Mouse (Mus musculus): ENCODE measurements around the gene Crygb. TPM values are rescaled to one million over a fixed set of nuclear protein-coding genes. Genes with fewer than 3 reads are reported as not detected.
A peak's percentile ranks its signal among the peaks of the same experiment; 100 is the strongest.

The Crygb gene
- polyA plus RNA-seq (2014; fragmentation: Nextera tagmentation; extraction: Ambion mirVana) = 0.57 and 1.3 TPM in 2 replicates

- Histone ChIP-seq H3K9ac (ENCODE audit: low read length) (no peak within 1 kb of the TSS), H3K9me3 (ENCODE audit: control insufficient read depth, low read length) (0 out of 2 replicates have a peak, but pooled peaks cover 3% of the 10 kb centered on the region), H3K27me3 (ENCODE audit: control insufficient read depth, insufficient read depth, low read length) (no peaks in the 10 kb centered on the region), H3K4me1 (ENCODE audit: control insufficient read depth in 2 of 2, insufficient read depth in 2 of 2, low read length in 2 of 2) (no peaks in the 10 kb centered on the region), H3K36me3 (ENCODE audit: control insufficient read depth, insufficient read depth, low read length) (no peaks in the 10 kb centered on the region), H3K27ac (replicated peaks in 1 of 2; ENCODE audit: control insufficient read depth in 1 of 2, insufficient read depth in 1 of 2, low read depth in 2 of 2, low read length in 2 of 2) (no peak within 1 kb of the TSS), H3K4me3 (ENCODE audit: control insufficient read depth in 1 of 2, insufficient read depth in 1 of 2, low read depth in 1 of 2, low read length in 2 of 2) (no peak within 1 kb of the TSS), H3K4me2 (ENCODE audit: low read length) (0 out of 2 replicates have a peak within 1 kb of the TSS, but pooled peaks have one; percentile 16)
- ATAC-seq (ENCODE audit: insufficient number of reproducible peaks, insufficient read depth, low FRiP score, low read depth) = no peak
- 45% methylated on average over 7 of the region's 7 CpGs for WGBS
These were observed at the start of gene Crygb for GRCm38 (mm10) chr1:65082188-65082587. TSS of gene Crygb (minus strand) at chr1:65082288.

GRCm38 (mm10) chr1:65131671-65132070 lies 49.6 kb upstream of the Crygb start:
- H3K4me3 ChIP-seq (ENCODE audit: control insufficient read depth in 1 of 2, insufficient read depth in 1 of 2, low read depth in 1 of 2, low read length in 2 of 2) = no peak overlapping the region
- 87% methylated on average over 1 of the region's 1 CpGs for WGBS
- H3K27ac ChIP-seq (replicated peaks in 1 of 2; ENCODE audit: control insufficient read depth in 1 of 2, insufficient read depth in 1 of 2, low read depth in 2 of 2, low read length in 2 of 2) = no peak overlapping the region
- no peaks in the 10 kb centered on the region for H3K9me3 ChIP-seq (ENCODE audit: control insufficient read depth, low read length)
- no peaks in the 10 kb centered on the region for H3K27me3 ChIP-seq (ENCODE audit: control insufficient read depth, insufficient read depth, low read length)
- no peaks in the 10 kb centered on the region for H3K4me1 ChIP-seq (ENCODE audit: control insufficient read depth in 2 of 2, insufficient read depth in 2 of 2, low read length in 2 of 2)
- no peak for ATAC-seq (ENCODE audit: insufficient number of reproducible peaks, insufficient read depth, low FRiP score, low read depth)
- H3K4me2 ChIP-seq (ENCODE audit: low read length) = no peak overlapping the region
- no peak overlapping the region for H3K9ac ChIP-seq (ENCODE audit: low read length)
- H3K36me3 ChIP-seq (ENCODE audit: control insufficient read depth, insufficient read depth, low read length) = no peaks in the 10 kb centered on the region

- WGBS = 71% methylated on average over 3 of the region's 3 CpGs
- Histone ChIP-seq H3K27ac (replicated peaks in 1 of 2; ENCODE audit: control insufficient read depth in 1 of 2, insufficient read depth in 1 of 2, low read depth in 2 of 2, low read length in 2 of 2) (no peak overlapping the region), H3K4me3 (ENCODE audit: control insufficient read depth in 1 of 2, insufficient read depth in 1 of 2, low read depth in 1 of 2, low read length in 2 of 2) (no peak overlapping the region), H3K9me3 (ENCODE audit: control insufficient read depth, low read length) (no peaks in the 10 kb centered on the region), H3K36me3 (ENCODE audit: control insufficient read depth, insufficient read depth, low read length) (no peaks in the 10 kb centered on the region), H3K27me3 (ENCODE audit: control insufficient read depth, insufficient read depth, low read length) (no peaks in the 10 kb centered on the region), H3K4me2 (ENCODE audit: low read length) (no peak overlapping the region), H3K9ac (ENCODE audit: low read length) (no peak overlapping the region), H3K4me1 (ENCODE audit: control insufficient read depth in 2 of 2, insufficient read depth in 2 of 2, low read length in 2 of 2) (no peaks in the 10 kb centered on the region)
- no peak for ATAC-seq (ENCODE audit: insufficient number of reproducible peaks, insufficient read depth, low FRiP score, low read depth)
These were observed 48.1 kb upstream of the Crygb start for GRCm38 (mm10) chr1:65130226-65130625.

DNA sequence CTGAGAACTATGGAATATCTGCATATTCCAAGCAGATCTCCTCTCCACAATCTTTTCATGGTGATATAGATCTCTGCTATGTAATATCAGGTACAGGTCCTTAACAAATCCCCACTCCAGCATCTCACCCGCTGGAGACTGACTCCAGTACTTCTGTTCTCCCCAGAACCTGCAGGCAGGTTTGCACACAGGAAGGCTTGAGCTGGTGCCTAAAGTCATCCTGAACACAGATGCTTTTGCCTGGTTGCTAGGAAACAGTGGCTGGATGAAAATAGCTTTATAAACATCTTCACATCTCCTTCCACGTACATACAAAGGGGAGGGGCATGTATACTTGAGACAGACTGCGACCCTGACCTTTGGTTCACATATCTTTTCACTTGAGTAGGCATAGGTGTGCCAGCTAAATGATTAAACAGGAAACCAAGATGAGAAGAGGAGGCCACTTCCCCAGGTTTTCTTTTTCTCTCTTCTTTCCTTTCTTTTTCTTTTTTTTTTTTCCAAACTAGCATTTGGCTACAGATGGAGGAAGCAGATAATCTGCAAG lies 47.6 kb upstream of the Crygb start:
- Histone ChIP-seq H3K27me3 (ENCODE audit: control insufficient read depth, insufficient read depth, low read length) (no peaks in the 10 kb centered on the region), H3K36me3 (ENCODE audit: control insufficient read depth, insufficient read depth, low read length) (no peaks in the 10 kb centered on the region), H3K9me3 (ENCODE audit: control insufficient read depth, low read length) (no peaks in the 10 kb centered on the region), H3K27ac (replicated peaks in 1 of 2; ENCODE audit: control insufficient read depth in 1 of 2, insufficient read depth in 1 of 2, low read depth in 2 of 2, low read length in 2 of 2) (no peak overlapping the region), H3K4me1 (ENCODE audit: control insufficient read depth in 2 of 2, insufficient read depth in 2 of 2, low read length in 2 of 2) (no peaks in the 10 kb centered on the region), H3K4me3 (ENCODE audit: control insufficient read depth in 1 of 2, insufficient read depth in 1 of 2, low read depth in 1 of 2, low read length in 2 of 2) (no peak overlapping the region), H3K9ac (ENCODE audit: low read length) (no peak overlapping the region), H3K4me2 (ENCODE audit: low read length) (no peak overlapping the region)
- 66% methylated on average over 3 of the region's 3 CpGs for WGBS
- no peak for ATAC-seq (ENCODE audit: insufficient number of reproducible peaks, insufficient read depth, low FRiP score, low read depth)

DNA sequence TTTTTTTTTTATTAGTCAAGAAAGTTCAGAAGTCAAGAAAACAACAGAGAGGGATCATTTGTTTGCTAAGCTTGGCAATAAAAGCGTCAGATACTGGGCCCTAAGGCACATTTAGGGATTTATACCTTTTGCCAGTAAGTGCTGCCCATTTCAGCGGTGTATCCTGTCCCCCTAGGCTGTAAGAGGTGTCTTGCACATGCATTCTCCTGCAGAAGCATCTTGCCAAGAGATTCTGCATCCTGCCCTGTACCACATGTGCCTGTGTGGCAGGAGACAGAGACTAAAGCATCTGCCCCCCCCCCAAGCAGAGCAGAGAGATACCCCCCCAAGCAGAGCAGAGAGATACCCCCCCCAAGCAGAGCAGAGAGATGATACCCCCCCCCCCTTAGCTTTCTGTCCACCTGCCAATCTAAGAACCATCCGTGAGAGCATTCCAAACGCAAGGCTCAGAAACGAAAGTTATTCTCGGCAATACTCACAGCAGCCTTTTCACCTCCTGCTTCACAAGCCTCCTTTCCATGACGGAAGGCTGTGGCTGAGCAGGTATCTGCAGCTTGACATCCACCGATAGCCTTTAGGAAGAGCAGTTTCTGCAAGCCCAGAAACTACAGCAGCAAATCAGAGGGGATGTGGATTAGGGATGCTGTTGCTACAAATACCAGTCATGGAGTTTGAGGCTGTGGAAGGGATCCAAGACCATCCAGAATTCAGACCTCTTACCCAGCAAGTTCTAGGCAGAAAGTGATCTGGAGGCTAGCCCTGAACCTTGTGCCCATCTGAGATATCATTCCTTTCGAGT lies 40.7 kb upstream of the Crygb start, which contains the start of gene D630023F18Rik:
TSS of gene D630023F18Rik (minus strand) at position 641 of the 799 bp plus-strand sequence.
- no peaks in the 10 kb centered on the region for H3K9me3 ChIP-seq (ENCODE audit: control insufficient read depth, low read length)
- H3K36me3 ChIP-seq (ENCODE audit: control insufficient read depth, insufficient read depth, low read length) = no peaks in the 10 kb centered on the region
- no peak within 1 kb of the TSS for H3K9ac ChIP-seq (ENCODE audit: low read length)
- H3K27ac ChIP-seq (replicated peaks in 1 of 2; ENCODE audit: control insufficient read depth in 1 of 2, insufficient read depth in 1 of 2, low read depth in 2 of 2, low read length in 2 of 2) = no peak within 1 kb of the TSS
- H3K4me3 ChIP-seq (ENCODE audit: control insufficient read depth in 1 of 2, insufficient read depth in 1 of 2, low read depth in 1 of 2, low read length in 2 of 2) = peak within 1 kb of the TSS; percentile 9 to 41
- no peaks in the 10 kb centered on the region for H3K4me1 ChIP-seq (ENCODE audit: control insufficient read depth in 2 of 2, insufficient read depth in 2 of 2, low read length in 2 of 2)
- WGBS = 19% methylated on average over 9 of the region's 9 CpGs
- ATAC-seq (ENCODE audit: insufficient number of reproducible peaks, insufficient read depth, low FRiP score, low read depth) = no peak
- no peaks in the 10 kb centered on the region for H3K27me3 ChIP-seq (ENCODE audit: control insufficient read depth, insufficient read depth, low read length)
- peak within 1 kb of the TSS; percentile 42 for H3K4me2 ChIP-seq (ENCODE audit: low read length)

DNA sequence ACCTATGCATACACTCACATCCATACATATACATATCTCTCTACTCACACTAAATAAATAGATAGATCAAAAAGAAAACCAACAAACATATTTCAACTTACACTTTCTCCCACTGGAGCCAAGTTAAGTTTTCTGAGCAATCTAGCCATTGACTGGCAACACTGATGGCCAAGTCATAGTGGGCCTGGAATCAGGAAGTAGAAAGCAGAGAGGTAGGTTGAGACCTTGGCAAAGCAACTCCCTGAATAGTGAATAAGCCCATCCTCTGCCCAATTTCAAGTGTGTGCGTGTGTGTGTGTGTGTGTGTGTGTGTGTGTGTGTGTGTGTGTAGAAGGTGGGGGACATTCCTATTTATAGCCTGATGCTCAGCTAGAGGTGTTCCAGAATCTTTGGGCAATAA lies 37.4 kb upstream of the Crygb start, which contains the start of gene Gm28845:
TSS of gene Gm28845 (minus strand) at position 121 of the 400 bp plus-strand sequence.
- 68% methylated on average over 1 of the region's 1 CpGs for WGBS
- Histone ChIP-seq H3K27me3 (ENCODE audit: control insufficient read depth, insufficient read depth, low read length) (no peaks in the 10 kb centered on the region), H3K27ac (replicated peaks in 1 of 2; ENCODE audit: control insufficient read depth in 1 of 2, insufficient read depth in 1 of 2, low read depth in 2 of 2, low read length in 2 of 2) (no peak within 1 kb of the TSS), H3K4me2 (ENCODE audit: low read length) (no peak within 1 kb of the TSS), H3K9ac (ENCODE audit: low read length) (no peak within 1 kb of the TSS), H3K4me3 (ENCODE audit: control insufficient read depth in 1 of 2, insufficient read depth in 1 of 2, low read depth in 1 of 2, low read length in 2 of 2) (no peak within 1 kb of the TSS), H3K9me3 (ENCODE audit: control insufficient read depth, low read length) (no peaks in the 10 kb centered on the region), H3K4me1 (ENCODE audit: control insufficient read depth in 2 of 2, insufficient read depth in 2 of 2, low read length in 2 of 2) (no peaks in the 10 kb centered on the region), H3K36me3 (ENCODE audit: control insufficient read depth, insufficient read depth, low read length) (no peaks in the 10 kb centered on the region)
- no peak for ATAC-seq (ENCODE audit: insufficient number of reproducible peaks, insufficient read depth, low FRiP score, low read depth)

- Histone ChIP-seq H3K9me3 (ENCODE audit: control insufficient read depth, low read length) (no peaks in the 10 kb centered on the region), H3K4me3 (ENCODE audit: control insufficient read depth in 1 of 2, insufficient read depth in 1 of 2, low read depth in 1 of 2, low read length in 2 of 2) (no peak overlapping the region), H3K27ac (replicated peaks in 1 of 2; ENCODE audit: control insufficient read depth in 1 of 2, insufficient read depth in 1 of 2, low read depth in 2 of 2, low read length in 2 of 2) (no peak overlapping the region), H3K36me3 (ENCODE audit: control insufficient read depth, insufficient read depth, low read length) (no peaks in the 10 kb centered on the region), H3K4me2 (ENCODE audit: low read length) (no peak overlapping the region), H3K9ac (ENCODE audit: low read length) (no peak overlapping the region), H3K27me3 (ENCODE audit: control insufficient read depth, insufficient read depth, low read length) (no peaks in the 10 kb centered on the region), H3K4me1 (ENCODE audit: control insufficient read depth in 2 of 2, insufficient read depth in 2 of 2, low read length in 2 of 2) (no peaks in the 10 kb centered on the region)
- WGBS = 61% methylated on average over 8 of the region's 8 CpGs
- ATAC-seq (ENCODE audit: insufficient number of reproducible peaks, insufficient read depth, low FRiP score, low read depth) = no peak
These were observed 36.2 kb upstream of the Crygb start for GRCm38 (mm10) chr1:65118150-65118913.
